Mouse (Mus musculus) thymus, postnatal 0 days (tissue): ENCODE measurements around the gene Atp9a. TPM values are rescaled to one million over a fixed set of nuclear protein-coding genes. Genes with fewer than 3 reads are reported as not detected.

Experiments used
- DNase-seq: peaks from one replicate; pipeline ENCODE4 v3.0.0-alpha.2; 2015; ENCODE audit warnings: low spot score
- polyA plus RNA-seq: library from polyadenylated mRNA; unstranded; fragments of >200 nt; fragmentation: Nextera tagmentation; extraction: Ambion mirVana; gene quantifications from 2 replicates; pipeline ENCODE4 v1.2.1, GENCODE M21; 2015

Atp9a gene
- polyA plus RNA-seq, 1 experiment from 2014 or later = 7.8 TPM

DNA sequence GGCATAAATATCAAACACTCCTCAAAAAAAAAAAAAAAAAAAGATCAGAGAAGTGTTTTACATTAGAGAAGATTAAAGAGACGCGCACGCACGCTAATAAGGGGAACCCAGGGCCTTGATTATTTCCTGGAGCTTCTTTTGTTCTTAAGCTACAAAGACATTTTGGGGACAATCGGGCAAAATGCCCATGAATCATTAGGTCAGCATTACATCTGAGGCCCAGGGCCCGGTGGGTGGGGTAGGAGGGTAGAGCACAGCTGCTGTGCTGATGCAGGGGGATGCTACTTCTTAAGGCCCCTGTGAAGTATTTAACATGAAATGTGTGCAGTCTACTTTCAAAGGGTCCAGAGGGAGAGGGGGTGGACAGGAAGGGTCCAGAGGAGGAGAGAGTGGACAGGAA, 97.4 kb downstream of the Atp9a start:
- DNase-seq = no peak

DNA sequence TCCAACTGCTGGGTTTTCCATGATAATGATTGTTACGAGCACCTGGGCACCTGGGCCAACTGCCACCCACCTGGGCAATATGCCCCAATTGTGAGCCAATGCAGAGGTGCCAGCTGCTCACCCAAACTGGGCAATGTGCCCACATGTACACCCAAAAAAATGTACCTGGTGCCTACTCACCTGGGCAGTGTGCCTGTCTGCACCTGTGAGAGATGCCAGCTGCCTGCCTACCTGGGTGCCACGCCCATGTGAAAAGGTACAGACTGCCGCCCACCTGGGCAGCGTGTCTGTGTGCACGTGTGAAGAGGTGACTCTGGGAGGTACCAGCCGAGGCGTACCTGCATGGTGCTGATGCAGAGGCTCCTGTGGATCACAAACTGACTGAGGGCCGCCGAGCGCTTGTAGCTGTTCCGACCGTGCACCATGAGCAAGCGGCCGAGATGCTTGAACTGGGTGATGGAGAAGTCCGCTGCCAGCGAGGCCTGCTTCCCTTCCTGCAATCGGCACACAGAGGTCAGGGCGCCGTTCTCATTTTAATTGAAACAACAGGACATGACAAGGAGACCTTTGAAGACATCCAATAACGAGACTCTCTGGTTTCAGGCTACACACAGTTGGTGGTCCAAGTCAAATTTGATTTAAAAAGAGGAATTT, 98.6 kb downstream of the Atp9a start:
- no peak for DNase-seq

DNA sequence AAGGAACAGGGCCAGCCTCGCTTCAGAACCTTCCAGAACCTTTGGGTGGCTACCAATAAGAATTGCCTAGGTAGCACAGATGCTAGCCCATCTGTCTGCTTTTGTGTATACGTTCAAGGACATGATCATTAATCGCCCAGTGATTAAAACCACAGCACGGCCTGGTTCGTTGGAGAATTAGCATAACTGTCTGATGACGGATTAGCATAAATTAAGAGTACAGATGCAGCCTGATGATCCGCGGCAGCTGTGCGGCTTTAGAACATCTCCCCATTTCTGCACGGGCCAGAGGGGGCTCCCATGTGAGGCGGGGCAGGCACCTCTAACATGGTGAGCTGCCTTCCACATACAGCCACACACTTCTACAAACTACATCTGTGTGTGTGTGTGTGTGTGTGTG, 100.0 kb downstream of the Atp9a start:
- DNase-seq = no peak

DNA sequence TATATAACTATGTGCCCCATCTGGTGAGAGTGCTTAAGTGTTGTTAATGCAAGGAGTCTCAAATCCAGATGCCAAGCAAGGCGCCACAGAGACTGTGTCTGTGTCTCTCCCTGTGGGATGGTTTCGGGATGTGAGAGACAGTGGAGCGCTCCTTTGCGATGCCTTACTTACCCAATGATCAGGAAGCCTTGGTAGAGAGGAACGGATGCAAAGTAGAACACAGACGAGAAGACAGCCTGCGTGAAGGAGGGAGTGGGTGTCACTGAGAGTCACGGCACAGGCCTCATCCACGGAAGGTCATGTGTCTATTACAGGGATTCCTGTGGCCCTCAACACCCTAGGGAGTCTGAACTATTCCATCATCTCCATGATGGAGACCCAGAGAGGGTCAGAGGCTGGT, 101.7 kb downstream of the Atp9a start:
- no peak for DNase-seq

DNA sequence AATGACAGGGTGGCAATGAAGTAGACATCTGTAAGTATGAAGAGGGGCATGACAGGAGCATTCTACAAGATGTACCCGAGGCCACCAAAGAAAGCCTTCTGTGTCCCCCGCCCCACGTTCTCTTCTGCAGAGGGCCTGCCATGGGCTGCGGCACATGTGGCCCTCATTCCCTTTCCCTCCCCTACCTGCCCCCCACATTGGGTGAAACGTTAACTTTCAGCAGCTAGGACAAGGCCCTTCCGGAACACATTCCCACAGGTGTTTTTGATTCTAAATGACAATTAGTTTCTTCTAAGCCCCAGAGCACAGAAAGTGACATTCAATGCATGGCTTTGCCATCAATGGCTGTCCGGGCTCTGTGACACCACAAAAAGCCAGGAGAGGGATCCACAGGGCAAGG, 107.3 kb downstream of the Atp9a start:
- DNase-seq = no peak

DNA sequence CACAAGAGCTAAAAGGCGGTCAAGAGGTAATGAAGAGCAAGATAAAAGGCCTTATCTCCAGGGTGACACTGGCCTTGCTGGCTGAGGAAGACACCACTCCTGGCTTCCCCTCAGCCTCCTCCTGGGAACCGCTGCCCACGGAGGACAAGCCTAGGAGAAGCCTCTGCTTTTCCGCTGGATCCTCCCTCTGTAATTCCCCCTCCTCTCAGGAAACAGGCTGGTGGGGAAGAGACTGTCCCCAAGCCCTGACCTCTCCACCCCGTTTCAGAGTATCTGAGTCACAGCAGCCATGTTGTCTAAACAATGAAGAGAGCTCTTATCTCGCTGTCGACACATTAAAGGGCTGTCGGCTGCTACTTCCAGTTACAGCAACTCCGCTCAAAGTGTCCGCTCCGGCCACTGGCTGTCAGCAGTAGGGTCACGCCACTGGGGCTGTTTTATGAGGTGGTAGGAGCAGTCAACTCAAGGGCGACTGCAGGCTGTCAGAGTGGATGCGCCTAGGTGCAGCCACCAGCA, 108.8 kb downstream of the Atp9a start:
- DNase-seq = no peak

DNA sequence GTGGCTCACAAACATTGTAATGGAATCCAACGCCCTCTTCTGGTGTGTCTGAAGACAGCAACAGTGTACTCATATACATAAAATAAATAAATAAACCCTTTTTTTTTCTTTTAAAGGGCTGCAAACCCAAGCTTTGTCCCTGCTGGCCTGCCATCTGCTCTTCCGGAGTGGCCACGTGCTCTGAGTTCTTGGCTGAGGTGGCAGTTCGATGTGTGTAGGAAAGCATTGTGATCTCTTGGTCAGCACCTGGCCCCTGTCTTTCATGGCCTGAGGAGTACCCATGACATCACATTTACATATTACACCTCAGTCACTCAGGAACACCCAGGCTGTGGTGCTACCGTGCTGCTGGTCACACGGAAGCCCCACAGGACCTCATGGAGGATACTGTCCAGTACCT, 109.7 kb downstream of the Atp9a start:
- no peak for DNase-seq

DNA sequence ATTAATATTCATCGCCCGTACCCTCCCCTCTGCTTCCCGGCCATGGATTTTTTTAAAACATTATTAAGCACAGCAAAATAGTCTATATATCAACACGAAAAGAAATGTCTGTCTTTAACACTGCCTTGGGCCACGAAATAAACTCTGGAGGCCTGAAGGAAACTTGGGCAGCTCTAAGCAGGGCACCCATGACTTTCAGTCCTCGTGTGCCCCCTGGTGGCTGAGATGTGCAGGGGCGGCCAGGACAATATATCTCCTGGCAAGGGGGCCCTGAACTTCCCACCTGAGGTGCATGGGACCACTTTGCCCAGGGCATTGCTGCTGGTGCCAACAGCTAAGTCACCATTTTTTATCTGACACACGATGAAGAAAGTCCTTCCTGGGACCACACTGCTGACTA, 113.4 kb downstream of the Atp9a start:
- DNase-seq = peak; percentile 85

DNA sequence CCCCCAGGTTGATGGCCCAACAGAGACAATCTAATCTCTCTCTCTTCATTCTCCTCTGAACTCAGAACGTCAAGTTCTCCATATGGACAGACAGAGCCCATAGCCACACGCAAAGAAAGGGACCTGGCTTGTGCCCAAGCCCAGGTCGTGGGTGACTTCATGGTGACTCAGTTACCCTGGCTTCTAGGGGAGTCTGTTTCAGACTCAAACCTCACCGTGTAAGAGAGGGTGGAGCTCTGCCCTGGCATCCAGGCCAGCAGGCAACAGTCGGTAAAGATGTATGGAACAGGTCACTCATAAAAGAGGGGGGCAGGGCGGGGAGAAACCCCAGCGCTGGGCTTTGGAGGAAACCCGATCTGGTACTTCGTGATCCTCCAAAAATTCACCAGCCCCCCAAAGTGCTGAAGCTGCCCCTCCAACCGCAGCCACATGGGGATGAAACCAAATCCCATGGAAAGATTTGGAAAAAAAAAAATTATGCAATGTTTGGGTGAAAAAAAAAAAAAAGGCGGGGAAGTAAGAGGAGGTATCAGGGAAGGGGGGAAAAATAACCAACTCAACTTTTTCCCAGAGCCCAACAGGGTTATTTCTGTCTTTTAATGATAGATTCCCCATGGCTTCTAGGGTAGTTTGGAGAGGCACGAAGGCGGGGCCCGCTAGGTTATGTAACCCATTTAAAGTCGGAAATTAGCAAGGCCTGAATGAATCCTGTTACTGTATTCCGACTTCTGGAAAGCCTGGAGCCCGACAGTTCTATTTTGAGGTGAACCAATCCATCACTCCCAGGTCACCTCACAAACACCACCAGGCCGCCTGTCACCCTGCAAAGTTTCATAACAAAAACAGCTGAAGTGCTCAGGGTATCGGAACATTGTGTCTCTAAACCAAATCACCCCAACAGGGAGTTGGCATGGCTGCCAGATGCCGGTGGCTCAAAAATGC, 114.1 kb downstream of the Atp9a start:
- DNase-seq = no peak

DNA sequence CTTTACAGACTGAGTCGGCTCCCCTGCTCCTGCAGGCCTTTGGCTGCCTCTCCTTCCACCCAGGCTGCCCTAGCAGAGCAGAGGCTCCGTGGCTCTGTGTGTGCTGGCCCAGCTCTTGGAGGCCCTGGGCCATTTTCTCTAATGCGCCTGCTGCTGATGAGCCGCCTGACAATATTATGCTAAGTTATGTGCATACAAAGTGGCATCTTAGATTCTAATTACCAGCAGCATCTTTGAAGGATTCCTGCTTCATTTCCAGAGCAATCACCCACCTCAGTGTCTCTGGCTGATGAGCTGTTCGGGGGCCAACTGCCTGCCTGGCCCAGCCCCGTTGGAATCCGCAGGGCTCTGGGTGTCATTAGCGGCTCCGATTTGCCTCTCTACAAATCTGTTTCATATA, 115.8 kb downstream of the Atp9a start:
- DNase-seq = no peak

DNA sequence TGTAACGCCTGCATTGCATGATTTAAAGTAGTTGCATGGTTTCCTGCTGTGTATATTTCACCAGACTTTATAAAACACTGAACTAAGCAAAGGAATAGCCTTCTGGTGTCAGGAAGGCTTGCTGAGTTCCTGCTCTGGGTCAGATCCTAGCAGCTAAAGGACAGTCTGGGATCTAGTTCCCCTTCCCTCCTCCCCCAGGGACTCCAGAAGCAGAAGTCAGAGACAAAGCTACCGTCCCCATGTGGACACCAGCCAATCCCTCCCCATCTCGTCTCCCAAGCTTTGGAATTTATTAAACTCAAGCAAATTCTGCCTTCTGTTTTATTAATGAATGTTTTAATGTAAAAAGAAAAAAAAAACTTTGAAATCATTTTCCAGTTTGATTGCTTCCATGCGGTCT, 117.1 kb downstream of the Atp9a start:
- DNase-seq = no peak

DNA sequence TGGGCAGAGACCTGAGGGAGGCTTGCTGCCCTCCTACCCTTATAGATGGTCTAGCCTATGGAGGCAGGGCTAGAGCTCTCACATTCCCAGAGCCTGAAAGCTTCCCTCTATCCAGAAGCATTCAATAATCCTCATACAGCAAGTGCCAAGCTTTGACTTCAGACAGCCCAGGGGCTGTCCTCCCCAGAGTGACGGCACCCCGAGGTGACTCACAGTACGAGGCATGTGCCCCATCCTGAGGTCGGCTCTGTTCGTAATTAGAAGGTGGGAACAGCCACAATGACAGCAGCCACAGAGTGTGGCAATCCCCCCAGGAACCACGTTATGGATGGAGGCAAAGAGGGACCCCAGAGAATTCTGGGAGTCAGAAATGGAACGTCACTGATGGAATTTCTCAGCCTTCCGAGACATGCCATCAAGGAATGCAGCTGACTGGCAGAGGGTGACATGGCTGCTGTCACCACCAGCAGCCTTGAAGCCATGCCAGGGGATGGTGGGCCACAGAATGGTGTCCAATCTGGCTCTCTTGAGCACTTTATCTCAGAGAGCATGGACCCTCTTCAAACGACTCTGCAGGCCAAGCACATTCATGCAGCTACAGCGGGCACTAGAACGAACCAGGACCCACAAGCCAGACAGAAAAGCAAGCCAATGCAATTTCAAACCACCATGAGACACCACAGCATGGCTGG, 121.0 kb downstream of the Atp9a start:
- no peak for DNase-seq

DNA sequence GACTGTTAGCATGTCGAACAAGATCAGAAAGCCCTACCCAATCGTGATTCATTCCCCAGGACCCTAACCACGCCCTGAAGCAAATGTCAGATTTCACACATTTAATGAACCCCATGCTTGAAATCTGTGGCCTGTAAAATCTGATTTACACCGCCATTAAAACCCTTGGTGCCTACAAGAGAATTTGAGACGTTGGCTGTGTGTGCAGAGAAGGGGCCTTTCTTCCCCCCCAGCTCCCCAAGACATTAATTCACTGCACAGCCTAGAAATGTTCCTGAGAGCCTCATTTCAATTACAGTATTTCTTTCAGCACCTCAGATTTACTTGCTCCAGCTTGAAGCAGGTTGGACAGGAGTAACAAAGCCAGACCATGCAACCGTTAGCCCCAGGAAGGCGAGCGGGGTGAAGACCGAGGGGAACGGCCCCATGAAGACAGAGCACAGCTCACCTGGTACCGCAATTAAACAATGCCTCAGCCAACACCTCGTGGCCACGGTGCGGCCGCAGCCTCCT, 123.9 kb downstream of the Atp9a start:
- DNase-seq = no peak

DNA sequence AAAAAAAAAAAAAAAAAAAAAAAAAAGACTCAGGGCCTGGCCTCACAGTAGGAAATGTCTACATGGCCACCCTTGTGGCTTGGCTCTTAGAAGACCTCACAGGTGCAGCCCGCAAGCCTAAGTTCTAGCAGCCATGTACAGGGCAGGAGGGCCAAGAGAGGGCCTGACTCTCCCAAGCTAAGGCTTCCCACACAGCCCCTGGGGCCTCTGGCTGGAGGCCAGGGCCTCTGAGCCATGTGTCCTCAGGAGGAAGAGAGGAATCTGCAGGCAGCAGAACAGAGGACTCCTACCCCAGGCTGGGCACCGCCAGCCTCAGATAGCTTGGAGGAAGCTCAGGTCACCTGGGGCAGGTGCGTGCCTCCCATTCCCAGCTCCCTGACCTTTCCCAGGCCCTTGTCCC, 127.0 kb downstream of the Atp9a start:
- no peak for DNase-seq

DNA sequence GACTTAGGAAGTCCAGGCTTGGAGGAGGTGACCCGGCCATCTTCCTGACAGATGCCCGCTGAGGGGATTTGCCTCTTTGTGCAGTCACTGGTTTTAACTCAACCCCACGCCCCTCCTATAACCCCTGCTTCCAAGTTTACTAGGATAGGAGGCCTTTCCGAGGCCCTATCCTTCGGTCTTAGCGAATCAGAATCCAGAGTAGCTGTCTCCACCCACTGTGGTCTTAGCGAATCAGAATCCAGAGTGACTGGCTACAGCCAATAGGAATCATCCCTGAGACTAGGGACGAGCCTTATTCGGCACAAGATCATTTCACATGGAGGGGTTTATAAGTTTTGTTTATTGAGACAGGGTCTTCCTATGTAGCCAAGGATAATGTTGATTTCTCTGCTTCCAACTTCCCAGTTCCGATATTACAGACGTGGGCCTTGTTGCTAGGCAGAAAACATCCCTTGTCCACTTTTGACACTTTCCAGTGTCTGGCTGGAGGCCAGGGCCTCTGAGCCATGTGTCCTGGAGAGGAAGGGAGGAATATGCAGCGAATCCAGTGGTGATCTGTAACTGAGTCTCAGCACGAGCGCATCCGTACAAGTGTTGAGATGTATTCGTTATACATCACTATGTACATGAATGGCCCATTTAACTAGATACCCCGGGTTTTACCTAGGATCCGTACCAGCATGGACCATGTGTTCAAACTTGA, 127.9 kb downstream of the Atp9a start:
- DNase-seq = no peak

DNA sequence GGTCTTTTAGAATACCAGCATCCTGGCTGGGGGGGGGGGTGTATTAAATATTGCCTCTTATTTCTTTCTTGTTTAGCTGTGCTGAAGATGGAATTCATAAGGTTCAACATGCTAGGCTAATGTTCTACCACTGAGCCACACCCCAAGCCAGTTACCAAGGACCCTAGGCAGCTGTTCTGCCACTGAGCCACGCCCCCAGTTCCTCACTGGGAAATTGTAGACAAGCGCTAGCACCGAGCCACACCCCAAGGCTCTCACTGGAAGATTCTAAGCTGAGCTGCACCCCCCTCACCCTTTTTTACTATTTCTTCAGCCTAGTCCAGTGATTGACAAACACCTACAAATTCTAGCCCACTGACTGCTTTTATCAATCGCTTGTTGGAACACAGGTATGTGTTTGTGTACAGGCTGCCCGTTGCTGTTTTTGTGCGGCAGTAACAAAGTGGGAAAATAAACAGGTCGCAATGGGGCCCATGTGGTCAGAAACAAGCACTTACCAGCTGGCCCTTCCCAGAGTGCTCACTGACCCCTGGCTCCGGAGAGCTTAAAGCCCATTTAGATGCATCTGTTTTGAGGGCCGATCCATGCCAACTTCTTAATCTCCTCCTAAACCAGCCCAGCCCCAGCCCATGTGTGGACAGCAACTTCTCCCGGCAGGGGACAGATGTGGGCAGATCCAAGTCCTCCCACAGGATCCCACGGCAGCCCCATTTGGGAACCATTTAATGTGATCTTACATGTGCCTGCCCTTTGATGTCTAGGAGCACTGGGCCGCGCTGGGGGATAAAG, 128.9 kb downstream of the Atp9a start:
- DNase-seq = peak; percentile 42

DNA sequence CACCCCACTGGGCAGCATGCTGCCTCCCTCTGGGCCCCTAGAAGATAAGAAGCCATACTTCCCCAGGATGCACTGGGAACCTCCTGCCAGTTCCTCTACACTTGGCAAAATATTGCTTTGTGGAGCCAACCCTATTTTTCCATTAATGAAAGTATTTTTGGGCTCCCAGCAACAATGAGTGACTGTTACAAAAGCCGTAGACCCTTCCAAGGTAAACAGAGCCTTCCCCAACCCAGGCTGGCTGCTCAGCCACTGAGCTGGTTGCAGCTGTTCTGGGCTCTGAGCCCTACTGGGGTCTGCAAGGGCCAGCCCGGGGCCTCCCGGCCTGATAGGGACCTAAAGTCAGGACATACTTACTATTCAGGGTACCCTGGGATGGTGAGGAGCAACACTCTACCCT, 131.3 kb downstream of the Atp9a start:
- DNase-seq = no peak

DNA sequence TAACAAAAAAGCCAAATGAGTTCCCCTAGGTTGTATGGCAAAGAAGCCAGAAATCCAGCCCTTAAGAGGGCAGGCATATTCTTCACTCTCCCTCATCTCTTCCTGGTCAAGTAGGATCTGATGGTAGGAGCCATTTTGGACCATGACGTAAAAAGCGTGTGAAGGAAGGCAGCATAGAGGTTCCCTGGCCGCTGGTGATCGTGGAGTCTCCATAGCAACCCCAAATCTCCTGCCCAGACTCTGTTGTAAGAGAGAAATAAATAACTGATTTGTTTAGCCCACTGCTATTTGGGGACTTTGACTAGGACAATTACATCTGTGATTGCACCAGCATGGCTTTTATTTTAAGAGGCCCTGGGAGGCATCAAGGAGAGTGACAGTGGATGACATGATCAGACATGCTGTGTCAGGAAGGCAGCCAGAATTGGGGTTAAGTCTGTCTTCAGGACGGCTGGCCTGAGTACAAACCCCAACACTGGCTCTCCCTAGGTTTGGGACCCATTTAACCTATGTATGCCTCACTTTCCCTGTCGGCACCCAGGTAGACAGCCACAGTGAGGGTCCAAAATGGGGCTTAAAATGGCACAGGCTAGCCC, 132.5 kb downstream of the Atp9a start:
- no peak for DNase-seq

DNA sequence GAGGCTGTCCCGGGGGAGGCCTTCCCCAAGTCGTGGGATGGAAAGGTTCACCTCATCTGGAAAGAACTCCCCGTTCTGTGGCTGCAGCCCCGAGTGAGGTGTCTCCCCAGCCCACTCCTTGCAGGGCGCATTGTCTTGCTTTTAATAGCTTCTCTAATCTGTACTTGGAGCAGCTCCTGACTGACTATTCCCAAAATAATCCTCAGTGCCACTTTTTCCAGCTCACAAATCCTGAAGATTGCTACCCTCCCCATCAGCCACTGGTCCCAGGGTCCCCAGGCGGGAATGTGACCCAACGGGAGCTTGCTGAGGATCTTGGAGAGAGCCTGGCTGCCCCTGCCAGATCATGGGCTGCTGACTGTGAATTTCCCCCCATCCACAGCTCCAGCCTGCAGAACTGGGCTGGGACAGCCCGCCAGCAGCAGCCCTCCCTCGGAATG, 134.1 kb downstream of the Atp9a start:
- no peak for DNase-seq

DNA sequence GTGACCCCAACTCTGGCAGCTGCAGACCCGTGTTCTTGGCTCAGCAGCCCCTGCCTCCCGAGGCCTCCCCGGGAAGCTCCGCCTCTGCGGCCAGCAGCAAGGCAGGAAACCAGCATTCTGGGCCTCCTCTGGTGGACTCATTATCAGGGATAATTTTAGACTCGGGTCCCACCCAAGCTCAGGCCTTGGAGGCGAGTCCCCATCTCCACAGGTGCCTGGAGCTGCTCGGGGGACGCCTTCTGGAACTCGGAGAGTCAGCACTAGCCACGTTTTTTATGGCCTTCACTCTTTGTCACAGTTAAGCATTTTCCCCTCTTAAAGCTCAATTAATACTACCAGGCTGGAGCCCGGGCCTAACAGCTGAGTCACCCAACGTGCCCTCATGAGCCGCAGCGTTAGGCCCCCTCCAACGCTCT, 137.5 kb downstream of the Atp9a start:
- no peak for DNase-seq
